ENCODE assay signal across 8 mouse cellular contexts in genomic region chr15:97825071-97825940, GRCm38 (mm10). TPM values are rescaled to one million over a fixed set of nuclear protein-coding genes. Genes with fewer than 3 reads are reported as not detected.
DNase-seq lines count a peak whose midpoint lies in the region; ATAC-seq and TF ChIP-seq lines count a peak whose summit lies in the region.

No protein-coding gene starts in this region.

- no peak for TF ChIP-seq POLR2A in lung, adult 2 months (IDR thresholded peaks at IDR 0.05; ENCODE audit: borderline replicate concordance, extremely low read depth, low read depth, low read length)

- 13% methylated on average over 29 of the region's 29 CpGs for WGBS in forebrain, embryonic 13.5 days
- WGBS in lung, adult 2 months, result 4% methylated on average over 29 of the region's 29 CpGs

- ATAC-seq in forebrain, embryonic 13.5 days, result no peak; the same call in 1 of the 2 replicates
- peak; percentile 83 for ATAC-seq in neutrophil, adult 5-6 weeks (ENCODE audit: extremely low read depth, insufficient number of reproducible peaks, low FRiP score, poor library complexity, severe bottlenecking)

- intact Hi-C loops in heart, postnatal 10 days (cut with DNase I), result loop anchor here (1.0 kb wide), 1 partner anchor 24 kb away; no protein-coding TSS in a partner anchor

- H3K9me3 ChIP-seq in forebrain, embryonic 13.5 days (replicated peaks), result no peaks in the 10 kb centered on the region

- H3K27ac ChIP-seq in forebrain, embryonic 13.5 days, result no peak overlapping the region

- H3K9ac ChIP-seq in forebrain, embryonic 13.5 days, result peak overlapping the region; percentile 48

- H3K4me3 ChIP-seq in forebrain, embryonic 13.5 days, result peak overlapping the region; percentile 16
- peak overlapping the region; percentile 48 for H3K4me3 ChIP-seq in lung, adult 2 months (replicated peaks; ENCODE audit: extremely low read depth, low read depth, low read length)

- H3K4me2 ChIP-seq in forebrain, embryonic 13.5 days, result peak overlapping the region; percentile 50

- peak; percentile 59 for TF ChIP-seq CTCF in lung, adult 2 months (IDR thresholded peaks at IDR 0.05; ENCODE audit: insufficient read depth, low read length)

- peak; percentile 95 for DNase-seq in CD4-positive helper T cell, adult 2 months (ENCODE audit: low read depth, low spot score)
- DNase-seq in adrenal gland, adult 8-10 months, result peak; percentile 91
- DNase-seq in heart, postnatal 10 days, result peak; percentile 92
- peak; percentile 83 to 89 for DNase-seq in kidney, postnatal 36 days
- peak; percentile 82 for DNase-seq in lung, adult 2 months
- DNase-seq in testis, postnatal 14 days (ENCODE audit: low spot score), result peak; percentile 64

- 0 out of 2 replicates have a peak, but pooled peaks cover 3% of the 10 kb centered on the region for H3K27me3 ChIP-seq in forebrain, embryonic 13.5 days

- H3K4me1 ChIP-seq in forebrain, embryonic 13.5 days, result peaks cover 76% of the 10 kb centered on the region
- peaks cover 70% of the 10 kb centered on the region for H3K4me1 ChIP-seq in lung, adult 2 months (ENCODE audit: control insufficient read depth, insufficient read depth, low read length)

- peaks cover 9% of the 10 kb centered on the region; the same call in 1 of the 2 replicates for H3K36me3 ChIP-seq in forebrain, embryonic 13.5 days (ENCODE audit: poor library complexity, severe bottlenecking)

RNA-seq across cellular contexts. Expression of gene Hdac7, which starts 19.0 kb away (rescaled TPM):
- 100 to 1,000 TPM in 2 of 4 experiments, 10 to 100 TPM in 2; 86.1 to 106 (median 96.2) TPM for total RNA-seq in adrenal gland, adult 8-10 months (2022)
- polyA plus RNA-seq in forebrain, embryonic 13.5 days (2015; fragmentation: Nextera tagmentation; extraction: Ambion mirVana), result 20.3 and 23.3 TPM in 2 replicates
- 10 to 100 TPM; 57.9 to 59.4 TPM for total RNA-seq in heart, postnatal 10 days (2021)
- polyA plus RNA-seq in lung, adult 2 months (2012; rRNA removed), result 254 and 294 TPM in 2 replicates
- total RNA-seq in neutrophil, adult 5-6 weeks (2017), result 31.8 and 34.7 TPM in 2 replicates

RNA-seq across cellular contexts. Expression of gene Slc48a1, which starts 47.0 kb away (rescaled TPM):
- total RNA-seq in adrenal gland, adult 8-10 months (2022), result 100 to 1,000 TPM; 120 to 216 (median 160) TPM
- polyA plus RNA-seq in forebrain, embryonic 13.5 days (2015; fragmentation: Nextera tagmentation; extraction: Ambion mirVana), result 44.1 and 45.2 TPM in 2 replicates
- 10 to 100 TPM; 62.0 to 71.0 TPM for total RNA-seq in heart, postnatal 10 days (2021)
- 158 and 174 TPM in 2 replicates for polyA plus RNA-seq in lung, adult 2 months (2012; rRNA removed)
- 20.8 and 23.7 TPM in 2 replicates for total RNA-seq in neutrophil, adult 5-6 weeks (2017)

RNA-seq across cellular contexts. Expression of gene Rapgef3, which starts 57.5 kb away (rescaled TPM):
- 10 to 100 TPM; 12.2 to 39.5 (median 25.7) TPM for total RNA-seq in adrenal gland, adult 8-10 months (2022)
- 6.7 and 7.8 TPM in 2 replicates for polyA plus RNA-seq in forebrain, embryonic 13.5 days (2015; fragmentation: Nextera tagmentation; extraction: Ambion mirVana)
- total RNA-seq in heart, postnatal 10 days (2021), result 10 to 100 TPM; 29.2 to 30.7 TPM
- polyA plus RNA-seq in lung, adult 2 months (2012; rRNA removed), result 94.2 and 133 TPM in 2 replicates
- total RNA-seq in neutrophil, adult 5-6 weeks (2017), result 2.6 and 4.3 TPM in 2 replicates
